Mouse (Mus musculus) heart, embryonic 14.5 days (tissue): ENCODE data around the gene Fam227a. TPM values are rescaled to one million over a fixed set of nuclear protein-coding genes. Genes with fewer than 3 reads are reported as not detected.

Experiments
- ATAC-seq: fragments of 200-750 bp; cut with Nextera tagmentation; 2 replicates; pipeline ENCODE4 v1.8.0; 2017; ENCODE audit warnings: low read depth, moderate TSS enrichment; ENCODE audit not compliant: insufficient number of reproducible peaks, insufficient read depth, low FRiP score
- H3K27ac ChIP-seq, 2 experiments: fragments of 200-500 bp in 1 of 2; fragments of 300-500 bp in 1 of 2; sonication (generic) in 1 of 2; replicated peaks in 1 of 2; 2 replicates each; pipeline ENCODE4 v1.5.1; 2012 to 2014; ENCODE audit warnings: low read depth in 2 of 2, low read length in 2 of 2, control low read depth in 1 of 2, mild to moderate bottlenecking in 1 of 2, mixed read lengths in 1 of 2; ENCODE audit not compliant: control insufficient read depth in 1 of 2, insufficient read depth in 1 of 2
- H3K27me3 ChIP-seq: fragments of 300-500 bp; sonication (generic); 2 replicates; pipeline ENCODE4 v1.6.1; 2014; ENCODE audit warnings: mild to moderate bottlenecking, low read length, control low read depth; ENCODE audit not compliant: control insufficient read depth, insufficient read depth
- H3K36me3 ChIP-seq: fragments of 300-500 bp; sonication (generic); 2 replicates; pipeline ENCODE4 v1.6.1; 2014; ENCODE audit warnings: mild to moderate bottlenecking, control low read depth, low read length, mixed read lengths; ENCODE audit not compliant: control insufficient read depth, insufficient read depth
- H3K4me1 ChIP-seq, 2 experiments: fragments of 200-500 bp in 1 of 2; fragments of 300-500 bp in 1 of 2; sonication (generic) in 1 of 2; 2 replicates each; pipeline ENCODE4 v1.6.1; 2012 to 2014; ENCODE audit warnings: low read length in 2 of 2, control low read depth in 1 of 2, mixed read lengths in 1 of 2; ENCODE audit not compliant: control insufficient read depth in 2 of 2, insufficient read depth in 2 of 2
- H3K4me2 ChIP-seq: fragments of 300-500 bp; sonication (generic); 2 replicates; pipeline ENCODE4 v1.6.1; 2014; ENCODE audit warnings: mild to moderate bottlenecking, low read length
- H3K4me3 ChIP-seq, 2 experiments: fragments of 200-500 bp in 1 of 2; fragments of 300-500 bp in 1 of 2; sonication (generic) in 1 of 2; 2 replicates each; pipeline ENCODE4 v1.5.1; 2012 to 2014; ENCODE audit warnings: low read length in 2 of 2, mild to moderate bottlenecking in 2 of 2, control low read depth in 1 of 2, low read depth in 1 of 2, moderate library complexity in 1 of 2; ENCODE audit not compliant: control insufficient read depth in 1 of 2, insufficient read depth in 1 of 2
- H3K9ac ChIP-seq: fragments of 300-500 bp; sonication (generic); 2 replicates; pipeline ENCODE4 v1.6.1; 2014; ENCODE audit warnings: mild to moderate bottlenecking, low read length
- H3K9me3 ChIP-seq: fragments of 300-500 bp; sonication (generic); 2 replicates; pipeline ENCODE4 v1.6.1; 2016; ENCODE audit warnings: low read length, control low read depth; ENCODE audit not compliant: control insufficient read depth
- WGBS: fragments of 180-500 bp; shearing (Covaris S2); extraction: QIAGEN DNeasy Blood & Tissue Kit; methylation state at CpG from one replicate; pipeline ENCODE4 v1.1.7; 2014; 5-methylcytosine and 5-hydroxymethylcytosine counted together
- polyA plus RNA-seq: library from polyadenylated mRNA; unstranded; fragments of >200 nt; fragmentation: Nextera tagmentation; extraction: Ambion mirVana; gene quantifications from 2 replicates; pipeline ENCODE4 v1.2.1, GENCODE M21; 2014

Gene Fam227a
- polyA plus RNA-seq, 1 experiment from 2014 or later = 2.0 TPM

GRCm38 (mm10) chr15:79581581-79581980 is 77.2 kb downstream of the Fam227a start:
- Histone ChIP-seq H3K4me2 (no peak overlapping the region), H3K36me3 (no peaks in the 10 kb centered on the region), H3K4me1 (no peaks in the 10 kb centered on the region), H3K9ac (no peak overlapping the region), H3K9me3 (no peaks in the 10 kb centered on the region), H3K27me3 (no peaks in the 10 kb centered on the region), H3K27ac (no peak overlapping the region), H3K4me3 (no peak overlapping the region)
- no peak for ATAC-seq
- 47% methylated on average over 1 of the region's 1 CpGs for WGBS

DNA sequence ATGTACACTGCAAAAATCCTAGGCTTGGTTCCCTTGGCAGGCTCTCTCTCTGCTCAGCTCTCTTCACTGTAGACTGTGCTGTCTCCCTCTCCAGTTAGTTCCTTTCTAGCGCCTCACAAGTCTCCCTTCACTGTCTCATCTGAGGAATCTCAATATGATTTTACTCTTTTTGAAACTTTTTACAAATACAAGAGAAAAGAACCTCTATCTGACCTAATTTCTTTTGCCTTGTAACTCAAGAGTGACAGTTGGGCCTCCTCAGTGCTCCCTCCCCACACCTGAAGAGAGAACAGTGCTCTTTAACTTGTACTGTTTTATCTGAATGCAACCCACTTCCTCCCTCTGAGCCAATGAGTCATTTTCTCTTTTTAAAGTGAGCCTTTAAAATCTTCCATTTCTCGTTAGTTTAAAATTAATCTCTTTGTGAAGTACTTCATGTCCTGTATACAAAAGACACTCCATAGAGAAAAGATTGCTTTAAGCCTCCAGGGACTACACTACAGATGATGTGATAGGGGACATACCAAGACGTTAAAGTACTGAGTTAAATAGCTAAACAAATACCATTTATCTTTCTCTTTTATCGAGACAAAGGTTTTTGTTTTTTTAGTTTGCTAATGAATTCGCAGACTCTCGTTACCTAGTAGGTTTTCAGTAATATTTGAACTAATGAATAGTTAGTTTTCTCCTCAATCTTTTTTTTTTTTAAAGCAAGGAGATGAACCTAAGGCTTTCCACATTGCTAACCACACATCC is 80.9 kb downstream of the Fam227a start:
- ATAC-seq = no peak
- Histone ChIP-seq H3K27me3 (no peaks in the 10 kb centered on the region), H3K4me3 (no peak overlapping the region), H3K4me2 (no peak overlapping the region), H3K4me1 (no peaks in the 10 kb centered on the region), H3K9me3 (no peaks in the 10 kb centered on the region), H3K9ac (no peak overlapping the region), H3K36me3 (no peaks in the 10 kb centered on the region), H3K27ac (no peak overlapping the region)
- WGBS = 55% methylated on average over 6 of the region's 6 CpGs

- no peaks in the 10 kb centered on the region for H3K4me1 ChIP-seq
- no peak overlapping the region for H3K9ac ChIP-seq
- WGBS = 85% methylated on average over 2 of the region's 2 CpGs
These were observed 81.8 kb downstream of the Fam227a start for GRCm38 (mm10) chr15:79576947-79577346.

GRCm38 (mm10) chr15:79575543-79576222 is 83.1 kb downstream of the Fam227a start:
- Histone ChIP-seq H3K4me2 (no peak overlapping the region), H3K27ac (no peak overlapping the region), H3K4me3 (no peak overlapping the region), H3K36me3 (no peaks in the 10 kb centered on the region), H3K4me1 (no peaks in the 10 kb centered on the region), H3K27me3 (no peaks in the 10 kb centered on the region), H3K9ac (no peak overlapping the region), H3K9me3 (no peaks in the 10 kb centered on the region)
- WGBS = 43% methylated on average over 1 of the region's 1 CpGs
- ATAC-seq = no peak

More at GRCm38 (mm10) chr15:79576947-79577346, 81.8 kb downstream of the Fam227a start:
- H3K27me3 ChIP-seq = no peaks in the 10 kb centered on the region
- H3K9me3 ChIP-seq = no peaks in the 10 kb centered on the region
- ATAC-seq = no peak
- no peak overlapping the region for H3K27ac ChIP-seq
- H3K4me2 ChIP-seq = no peak overlapping the region
- no peak overlapping the region for H3K4me3 ChIP-seq
- no peaks in the 10 kb centered on the region for H3K36me3 ChIP-seq

DNA sequence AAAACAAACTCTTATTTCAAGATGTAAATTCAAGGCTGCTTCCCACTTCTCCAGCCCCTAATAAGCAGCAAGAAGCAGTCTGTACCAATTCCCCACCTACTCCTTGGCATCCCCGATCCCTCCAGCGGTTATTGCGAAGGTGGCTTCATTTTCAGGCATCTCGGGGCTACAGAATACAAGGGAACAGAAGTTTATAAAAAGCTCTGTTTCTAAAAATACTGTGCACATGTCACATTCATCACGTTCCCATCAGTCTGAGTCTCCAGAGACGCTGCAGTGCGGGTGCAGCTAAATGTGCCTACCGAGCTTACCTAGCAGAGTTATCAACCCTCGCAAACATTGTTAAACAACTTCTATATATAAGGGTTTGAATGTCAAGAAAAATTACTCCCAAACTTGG is 96.3 kb downstream of the Fam227a start:
- peak overlapping the region; percentile 28 for H3K4me2 ChIP-seq
- no peak overlapping the region for H3K9ac ChIP-seq
- peaks cover 0 to 10% of the 10 kb centered on the region in 2 experiments; a peak in 2 of 4 replicates for H3K4me1 ChIP-seq
- H3K4me3 ChIP-seq = no peak overlapping the region
- no peaks in the 10 kb centered on the region for H3K27me3 ChIP-seq
- ATAC-seq = no peak
- 35% methylated on average over 9 of the region's 9 CpGs for whole genome bisulfite sequencing
- no peaks in the 10 kb centered on the region for H3K36me3 ChIP-seq
- peak overlapping the region; percentile 7 to 72; a peak in 3 of 4 replicates for H3K27ac ChIP-seq
- no peaks in the 10 kb centered on the region for H3K9me3 ChIP-seq

DNA sequence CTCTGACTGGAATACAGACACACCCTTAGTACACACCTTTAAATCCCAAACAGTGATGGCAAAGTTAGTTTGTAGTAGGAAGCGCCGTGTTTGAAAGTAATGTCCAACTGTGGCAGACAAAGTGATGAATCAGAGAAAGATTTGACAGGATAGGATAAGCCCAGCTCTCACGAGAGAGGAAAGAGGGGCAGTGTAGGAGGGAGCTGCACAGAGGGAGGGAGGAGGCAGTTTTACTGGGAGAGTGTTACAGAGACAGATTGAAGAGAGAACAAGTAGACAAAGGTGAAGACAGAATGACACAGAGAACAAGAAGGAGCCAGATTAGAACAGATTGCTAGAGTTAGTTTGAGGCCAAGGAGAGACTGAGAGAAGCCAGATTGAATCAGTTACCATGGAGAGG is 99.1 kb downstream of the Fam227a start:
- no peaks in the 10 kb centered on the region for H3K27me3 ChIP-seq
- H3K4me2 ChIP-seq = no peak overlapping the region
- H3K9ac ChIP-seq = no peak overlapping the region
- no peaks in the 10 kb centered on the region for H3K36me3 ChIP-seq
- peaks cover 0 to 10% of the 10 kb centered on the region in 2 experiments; a peak in 2 of 4 replicates for H3K4me1 ChIP-seq
- H3K9me3 ChIP-seq = no peaks in the 10 kb centered on the region
- no peak overlapping the region for H3K4me3 ChIP-seq
- no peak overlapping the region for H3K27ac ChIP-seq
- 56% methylated on average over 3 of the region's 3 CpGs for WGBS
- no peak for ATAC-seq
